Mouse (Mus musculus) liver, embryonic 13.5 days (tissue): ENCODE data around the gene Ubl5. TPM values are rescaled to one million over a fixed set of nuclear protein-coding genes. Genes with fewer than 3 reads are reported as not detected.

Source experiments
- polyA plus RNA-seq: library from polyadenylated mRNA; unstranded; fragments of >200 nt; fragmentation: Nextera tagmentation; extraction: Ambion mirVana; gene quantifications from 2 replicates; pipeline ENCODE4 v1.2.1, GENCODE M21; 2015

Ubl5 gene
- polyA plus RNA-seq, 1 experiment from 2014 or later = 310 TPM

Other genes with a start within 250 kb of the Ubl5 start
- 4.4 and 5.4 TPM in 2 replicates for gene Zfp26, start 182.7 kb upstream of the Ubl5 start, polyA plus RNA-seq
- gene Zfp426, start 150.1 kb upstream of the Ubl5 start, polyA plus RNA-seq = 6.7 and 7.9 TPM in 2 replicates
- gene Zfp266, start 121.5 kb upstream of the Ubl5 start, polyA plus RNA-seq = 16.0 and 17.7 TPM in 2 replicates
- gene Zfp846, start 61.6 kb upstream of the Ubl5 start, polyA plus RNA-seq = 2.3 and 3.0 TPM in 2 replicates
- 4.0 and 5.0 TPM in 2 replicates for gene Fbxl12, start 1.9 kb downstream of the Ubl5 start, polyA plus RNA-seq
- gene Pin1, start 9.2 kb downstream of the Ubl5 start, polyA plus RNA-seq = 31.8 and 35.3 TPM in 2 replicates
- gene Olfm2, start 103.5 kb downstream of the Ubl5 start, polyA plus RNA-seq = 0.12 and 0.18 TPM in 2 replicates
- 0.01 and 0.06 TPM in 2 replicates for gene Col5a3, start 172.2 kb downstream of the Ubl5 start, polyA plus RNA-seq
- gene Rdh8, start 175.6 kb downstream of the Ubl5 start, polyA plus RNA-seq = not detected in 2 replicates
- 4.2 and 4.8 TPM in 2 replicates for gene A230050P20Rik, start 225.8 kb downstream of the Ubl5 start, polyA plus RNA-seq
- gene Angptl6, start 236.8 kb downstream of the Ubl5 start, polyA plus RNA-seq = 9.4 and 10.1 TPM in 2 replicates
- 89.6 and 90.5 TPM in 2 replicates for gene Ppan, start 245.3 kb downstream of the Ubl5 start, polyA plus RNA-seq